Mouse (Mus musculus) urinary bladder, adult 2 months (tissue): Measurements from ENCODE around the gene Aldh16a1. TPM values are rescaled to one million over a fixed set of nuclear protein-coding genes. Genes with fewer than 3 reads are reported as not detected.
"Not testable (repeated sequence)": the region's sequence is repeated elsewhere in the genome, so short reads cannot be mapped to it uniquely, and the experiment has no call there.

Experiments
- DNase-seq: peaks from one replicate; pipeline ENCODE4 v3.0.0; 2022; ENCODE audit warnings: low spot score
- polyA plus RNA-seq: library from polyadenylated mRNA; depleted of rRNA; stranded (reverse); fragments of >200 nt; gene quantifications from 2 replicates; pipeline ENCODE4 v1.2.3, GENCODE M21; 2012

The Aldh16a1 gene
- polyA plus RNA-seq, 1 experiment: 30.9 TPM

DNA sequence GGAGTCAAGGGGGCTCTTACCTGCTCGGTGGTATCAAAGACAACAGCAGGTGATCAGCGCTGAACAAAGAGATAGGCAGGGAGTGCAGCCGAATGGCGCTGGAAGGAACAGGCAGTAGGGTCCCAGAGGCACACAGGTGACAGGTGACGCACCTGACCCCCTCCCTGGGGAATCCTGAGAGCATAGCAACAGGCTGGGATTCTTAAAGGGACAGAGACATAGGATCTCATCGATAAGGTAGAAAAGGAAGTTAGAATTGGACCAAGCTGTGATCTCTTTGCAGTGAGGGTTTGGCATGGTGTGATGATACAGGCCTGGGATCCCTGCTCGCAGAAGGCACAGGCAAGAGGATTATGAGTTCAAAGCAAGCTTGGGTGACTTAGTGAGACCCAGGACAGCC is 25.1 kb upstream of the Aldh16a1 start, which contains the start of gene Gfy:
Gene Gfy (minus strand): TSS at position 101 of the 400 bp plus-strand sequence.
- DNase-seq: no peak

GRCm38 (mm10) chr7:45178550-45178949 is 24.2 kb upstream of the Aldh16a1 start:
- DNase-seq: no peak

GRCm38 (mm10) chr7:45176356-45176755 is 22.0 kb upstream of the Aldh16a1 start:
- no peak for DNase-seq

DNA sequence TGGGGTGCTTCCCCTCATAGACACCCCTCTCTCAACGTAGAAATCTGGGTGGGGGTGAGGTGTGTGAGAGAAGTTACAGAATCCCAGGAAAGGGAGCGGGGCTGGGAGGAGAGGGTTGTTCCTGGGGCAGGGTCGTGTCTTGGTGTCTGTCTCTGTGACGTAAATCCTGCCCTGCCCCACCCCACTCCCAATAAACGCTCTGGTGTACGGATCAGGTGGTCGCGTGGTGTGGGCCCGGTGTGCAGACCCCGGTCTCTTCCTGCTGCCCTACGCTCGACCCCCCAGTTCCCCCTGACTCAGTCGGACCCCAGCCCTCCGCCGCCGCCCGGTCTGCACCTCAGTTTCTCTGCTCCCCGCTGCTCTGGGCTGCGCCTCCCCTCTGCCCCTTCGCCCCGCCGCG is 21.5 kb upstream of the Aldh16a1 start:
- no peak for DNase-seq

DNA sequence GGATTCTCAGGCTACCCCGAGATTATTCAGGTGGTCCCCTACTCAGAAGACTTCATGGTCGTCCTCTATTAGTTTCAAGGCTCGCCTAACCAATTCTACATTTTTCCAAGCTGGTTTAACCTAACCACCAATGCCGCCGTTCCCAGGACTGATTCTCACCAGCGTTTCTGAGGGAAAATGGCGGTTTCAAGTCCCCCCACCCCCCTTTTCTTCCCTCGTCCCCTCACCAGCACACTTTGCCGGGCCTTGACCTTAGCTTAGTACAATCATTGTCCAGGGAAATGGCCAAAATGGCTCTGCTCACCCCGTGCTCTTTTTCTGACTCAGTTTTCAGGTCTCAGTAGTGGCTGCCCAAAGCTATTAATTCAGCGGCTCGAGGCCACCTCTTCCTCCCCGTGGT is 21.0 kb upstream of the Aldh16a1 start:
- DNase-seq: no peak

DNA sequence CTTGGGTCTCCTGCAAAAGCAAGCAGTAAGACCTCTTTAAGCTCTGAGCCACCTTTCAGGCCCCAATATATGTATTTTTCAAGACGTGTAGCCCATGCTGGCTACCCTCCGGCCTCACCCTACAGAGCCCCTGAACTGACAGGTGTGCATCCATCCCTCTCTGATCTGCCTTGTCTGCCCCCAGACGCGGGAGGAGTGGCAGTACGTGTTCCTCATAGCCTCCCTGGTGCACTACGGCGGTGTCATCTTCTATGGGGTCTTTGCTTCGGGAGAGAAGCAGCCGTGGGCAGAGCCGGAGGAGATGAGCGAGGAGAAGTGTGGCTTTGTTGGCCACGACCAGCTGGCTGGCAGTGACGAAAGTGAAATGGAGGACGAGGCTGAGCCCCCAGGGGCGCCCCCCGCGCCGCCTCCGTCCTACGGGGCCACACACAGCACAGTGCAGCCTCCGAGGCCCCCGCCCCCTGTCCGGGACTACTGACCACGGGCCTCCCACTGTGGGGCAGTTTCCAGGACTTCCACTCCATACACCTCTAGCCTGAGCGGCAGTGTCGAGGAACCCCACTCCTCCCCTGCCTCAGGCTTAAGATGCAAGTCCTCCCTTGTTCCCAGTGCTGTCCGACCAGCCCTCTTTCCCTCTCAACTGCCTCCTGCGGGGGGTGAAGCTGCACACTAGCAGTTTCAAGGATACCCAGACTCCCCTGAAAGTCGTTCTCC is 20.3 kb upstream of the Aldh16a1 start:
- DNase-seq: no peak

GRCm38 (mm10) chr7:45173772-45174171 is 19.4 kb upstream of the Aldh16a1 start:
- not testable (repeated sequence) for DNase-seq

DNA sequence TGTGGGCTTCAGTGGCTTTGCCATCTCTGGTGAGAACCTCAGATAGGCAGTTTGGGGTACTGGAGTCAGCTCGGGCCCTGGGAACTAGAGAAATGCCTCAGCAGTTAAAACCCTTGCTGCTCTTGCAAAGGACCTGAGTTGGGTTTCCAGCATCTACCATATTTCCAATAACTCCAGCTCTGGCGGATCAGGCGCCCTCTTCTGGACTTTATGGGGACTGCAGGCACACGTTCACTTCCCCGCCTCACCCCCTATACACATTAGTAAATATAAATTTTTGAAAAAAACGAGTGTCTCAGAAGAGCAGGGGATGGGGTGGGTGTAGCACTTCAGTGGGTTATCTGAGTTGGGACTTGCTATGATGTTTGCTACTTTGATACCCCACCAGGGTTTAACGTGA is 18.6 kb upstream of the Aldh16a1 start:
- no peak for DNase-seq

DNA sequence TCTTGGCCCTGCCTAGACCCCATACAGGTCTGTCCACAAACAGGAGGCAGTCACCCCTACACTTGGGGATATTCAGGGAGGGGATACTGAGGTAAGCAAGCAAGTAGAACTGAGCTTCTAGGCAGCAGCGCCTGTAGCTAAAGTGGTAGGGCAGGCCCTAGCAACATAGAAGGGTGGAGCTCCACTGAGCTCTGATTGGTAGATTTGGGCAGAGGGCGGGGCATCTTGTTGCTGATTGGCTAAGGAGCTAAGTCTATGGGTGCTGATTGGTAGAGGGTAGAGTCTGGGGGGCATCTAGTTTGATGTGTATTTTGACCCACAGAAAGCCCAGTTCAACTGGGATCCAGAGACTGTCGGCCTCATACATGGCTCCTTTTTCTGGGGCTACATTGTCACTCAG is 15.1 kb upstream of the Aldh16a1 start:
- no peak for DNase-seq

GRCm38 (mm10) chr7:45168656-45169055 is 14.3 kb upstream of the Aldh16a1 start:
- DNase-seq: no peak

DNA sequence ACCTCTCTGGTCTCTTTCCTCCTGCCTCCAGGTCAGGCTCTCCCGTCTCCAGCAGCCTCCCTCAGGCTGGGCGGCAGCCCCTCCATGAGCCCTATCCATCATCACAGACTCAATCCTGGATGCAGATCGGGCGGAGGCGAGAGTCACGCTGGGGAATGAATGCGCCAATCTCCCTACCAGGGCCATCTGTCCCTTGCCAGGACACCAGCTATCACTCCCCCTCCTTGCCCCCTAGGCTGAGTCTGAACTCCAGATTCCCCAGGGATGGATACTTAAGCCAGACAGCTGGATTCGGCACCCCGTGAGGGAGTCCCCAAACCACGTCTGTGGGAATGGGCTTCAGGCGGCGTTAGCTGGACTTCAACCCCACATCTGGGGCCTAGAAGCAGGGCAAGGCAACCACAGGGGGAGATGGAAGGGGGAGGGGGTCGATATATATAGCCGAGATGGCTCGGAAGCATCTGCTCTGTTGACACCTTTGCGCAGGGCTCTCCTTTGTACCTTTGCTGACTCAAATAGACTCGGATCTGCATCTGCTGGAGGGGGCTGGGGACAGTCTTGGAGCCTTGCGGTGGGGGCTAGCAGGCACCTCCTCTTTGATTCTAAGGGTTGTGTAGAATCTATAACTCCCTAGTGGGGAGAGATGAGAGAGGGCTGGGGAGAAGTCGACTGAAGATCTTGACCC is 13.5 kb upstream of the Aldh16a1 start:
- DNase-seq: no peak

DNA sequence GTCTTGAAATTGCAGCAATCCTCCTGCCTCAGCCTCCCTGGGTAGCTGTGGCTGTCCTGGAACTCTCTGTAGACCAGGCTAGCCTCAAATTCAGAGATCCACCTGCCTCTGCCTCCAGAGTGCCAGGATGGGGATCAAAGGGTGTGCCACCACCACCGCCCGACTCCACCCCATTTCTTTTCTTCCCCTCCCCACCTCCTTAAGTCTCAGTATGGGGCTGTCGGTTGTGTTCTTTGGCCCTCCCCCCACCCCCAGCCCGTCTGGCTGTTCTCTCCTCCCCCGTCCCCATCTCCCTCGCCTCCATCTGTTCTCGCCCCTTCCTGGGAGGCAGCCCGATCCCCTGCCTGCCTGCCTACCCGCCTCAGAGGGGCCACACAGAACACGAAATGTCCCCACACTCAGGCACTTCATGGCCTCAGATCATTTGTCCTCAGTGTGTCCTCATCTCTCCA is 12.6 kb upstream of the Aldh16a1 start:
- no peak for DNase-seq

GRCm38 (mm10) chr7:45165701-45166100 is 11.3 kb upstream of the Aldh16a1 start:
- DNase-seq: no peak

DNA sequence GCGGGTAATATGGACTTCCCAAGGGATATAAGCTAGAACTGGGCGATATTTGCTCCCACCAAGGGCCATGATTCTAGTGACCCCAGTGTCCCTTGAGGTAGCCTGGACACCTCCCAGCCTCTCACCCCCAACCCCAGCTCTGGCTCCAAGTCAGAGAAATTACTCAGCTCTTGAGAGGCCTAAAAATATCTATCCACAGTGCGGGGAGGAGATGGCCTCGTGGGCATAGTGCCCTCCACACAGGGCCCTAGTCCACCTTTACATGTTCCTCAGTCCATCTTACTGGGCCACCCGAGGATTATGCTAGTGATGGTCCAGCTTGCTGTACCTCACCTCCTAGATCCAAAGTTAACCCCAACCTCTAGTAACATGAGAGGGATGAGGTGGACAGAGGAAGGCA is 10.4 kb upstream of the Aldh16a1 start:
- no peak for DNase-seq

- no peak for DNase-seq
Measured at GRCm38 (mm10) chr7:45163735-45164490, 9.5 kb upstream of the Aldh16a1 start, which contains the start of gene Slc17a7. Slc17a7 (plus strand) TSS chr7:45163949.

- no peak for DNase-seq
Measured at GRCm38 (mm10) chr7:45162996-45163615, 8.7 kb upstream of the Aldh16a1 start.

GRCm38 (mm10) chr7:45162551-45162950 is 8.2 kb upstream of the Aldh16a1 start:
- no peak for DNase-seq

DNA sequence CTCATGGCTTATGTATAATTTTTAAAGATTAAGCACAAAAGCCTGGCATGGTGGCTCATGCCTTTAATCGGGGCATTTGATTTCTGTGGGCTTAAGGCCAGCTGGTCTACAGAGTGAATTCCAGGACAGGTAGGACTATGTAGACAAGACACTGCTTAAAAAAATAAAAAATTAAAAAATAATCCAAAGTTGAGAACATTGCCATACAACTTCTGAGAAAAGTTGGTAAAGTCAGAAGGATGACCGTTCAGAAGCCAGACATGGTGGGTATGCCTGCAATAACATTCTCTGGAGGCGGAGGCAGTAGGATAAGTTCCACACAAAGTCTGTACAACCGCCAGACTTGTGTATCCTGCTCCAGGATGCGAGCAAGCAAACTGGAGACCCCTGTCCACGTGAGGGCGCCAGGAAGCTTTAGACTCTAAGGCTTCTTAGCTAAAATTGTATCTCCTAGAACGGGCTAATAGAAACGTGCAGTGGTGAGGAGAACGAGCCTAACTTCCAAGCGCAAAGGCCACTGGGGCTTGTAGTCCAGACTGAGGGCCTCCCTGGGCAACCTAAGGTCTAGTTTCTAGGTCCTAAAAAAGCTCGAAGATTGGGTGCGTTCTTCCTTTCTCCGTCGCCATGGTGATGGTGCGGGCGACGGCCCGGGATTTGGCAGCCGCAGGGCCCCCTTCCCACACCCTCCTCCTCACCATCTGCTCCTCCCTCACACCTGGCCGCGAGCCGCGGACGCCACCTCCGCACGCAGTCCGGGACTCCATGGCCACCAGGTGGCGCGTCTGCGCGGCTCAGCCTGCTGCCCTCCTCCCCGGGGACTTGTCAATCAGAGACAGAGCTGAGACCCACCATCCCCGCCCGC is 7.5 kb upstream of the Aldh16a1 start:
- DNase-seq: peak; percentile 88

DNA sequence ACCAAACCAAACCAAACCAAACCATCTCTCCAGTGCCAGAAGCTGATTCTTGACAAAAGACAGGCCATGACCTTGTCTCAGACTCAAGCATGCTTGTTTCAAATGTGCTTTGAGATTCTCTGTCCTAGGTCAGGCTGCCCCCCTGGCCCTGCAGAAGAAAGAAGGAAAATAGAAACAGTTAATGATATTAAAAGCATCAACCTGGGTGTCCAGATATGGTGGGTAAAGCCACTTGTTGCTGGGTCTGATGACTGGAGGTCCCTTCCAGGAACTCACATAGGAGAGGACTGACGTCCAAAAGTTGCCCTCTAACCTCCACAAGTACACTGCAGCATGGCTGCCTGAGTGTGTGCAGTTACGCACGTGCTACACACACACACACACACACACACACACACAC is 6.5 kb upstream of the Aldh16a1 start:
- DNase-seq: no peak

- DNase-seq: no peak
Measured at GRCm38 (mm10) chr7:45160316-45160800, 6.0 kb upstream of the Aldh16a1 start.

GRCm38 (mm10) chr7:45158991-45159390 is 4.6 kb upstream of the Aldh16a1 start:
- DNase-seq: no peak
